Mouse (Mus musculus) forebrain, postnatal 0 days (tissue): ENCODE data around the gene Gm37240. TPM values are rescaled to one million over a fixed set of nuclear protein-coding genes. Genes with fewer than 3 reads are reported as not detected.

Source experiments
- ATAC-seq: fragments of 200-750 bp; cut with Nextera tagmentation; 2 replicates; pipeline ENCODE4 v1.8.0; 2017; ENCODE audit warnings: mild to moderate bottlenecking, moderate library complexity
- DNase-seq: peaks from one replicate; pipeline ENCODE4 v3.0.0-alpha.2; 2015
- H3K27ac ChIP-seq: fragments of 300-500 bp; sonication (generic); 2 replicates; pipeline ENCODE4 v1.5.1; 2014; ENCODE audit warnings: low read depth, mild to moderate bottlenecking, antibody characterized with exemption, low read length, moderate library complexity, mixed read lengths
- H3K27me3 ChIP-seq: fragments of 300-500 bp; sonication (generic); 2 replicates; pipeline ENCODE4 v1.6.1; 2014; ENCODE audit warnings: mild to moderate bottlenecking, low read length, mixed read lengths; ENCODE audit not compliant: insufficient read depth
- H3K36me3 ChIP-seq: fragments of 300-500 bp; sonication (generic); 2 replicates; pipeline ENCODE4 v1.6.1; 2014; ENCODE audit warnings: mild to moderate bottlenecking, moderate library complexity; ENCODE audit not compliant: insufficient read depth
- H3K4me1 ChIP-seq: fragments of 300-500 bp; sonication (generic); 2 replicates; pipeline ENCODE4 v1.6.1; 2014; ENCODE audit warnings: antibody characterized with exemption; ENCODE audit not compliant: insufficient read depth
- H3K4me2 ChIP-seq: fragments of 300-500 bp; sonication (generic); 2 replicates; pipeline ENCODE4 v1.6.1; 2014; ENCODE audit warnings: low read depth, mild to moderate bottlenecking, moderate library complexity
- H3K4me3 ChIP-seq: fragments of 300-500 bp; sonication (generic); 2 replicates; pipeline ENCODE4 v1.5.1; 2014; ENCODE audit warnings: low read depth, low read length, mixed read lengths
- H3K9ac ChIP-seq: fragments of 300-500 bp; sonication (generic); 2 replicates; pipeline ENCODE4 v1.6.1; 2014; ENCODE audit warnings: mild to moderate bottlenecking
- H3K9me3 ChIP-seq: fragments of 300-500 bp; sonication (generic); 2 replicates; pipeline ENCODE4 v1.6.1; 2016; ENCODE audit warnings: low read length
- CTCF ChIP-seq: sonication (generic); IDR thresholded peaks from 2 replicates; pipeline ENCODE4 v1.5.1; 2016; ENCODE audit warnings: antibody characterized with exemption, control low read depth, low read depth
- WGBS: fragments of 180-500 bp; shearing (Covaris S2); extraction: QIAGEN DNeasy Blood & Tissue Kit; methylation state at CpG from one replicate; pipeline ENCODE4 v1.1.7; 2014; 5-methylcytosine and 5-hydroxymethylcytosine counted together
- polyA plus RNA-seq: library from polyadenylated mRNA; unstranded; fragments of >200 nt; fragmentation: Nextera tagmentation; extraction: Ambion mirVana; gene quantifications from 2 replicates; pipeline ENCODE4 v1.2.1, GENCODE M21; 2015
- total RNA-seq: library from RNA; depleted of rRNA; stranded (reverse); fragments of >200 nt; gene quantifications from 2 replicates; pipeline ENCODE4 v1.2.3, GENCODE M21; 2014

Gene Gm37240
- total and polyA plus RNA-seq, 2 experiments from 2014 or later: 0.67 to 1.2 TPM

GRCm38 (mm10) chr3:84836029-84836428, 1051.3 kb downstream of the Gm37240 start:
- WGBS: 79% methylated on average over 5 of the region's 5 CpGs
- H3K4me2 ChIP-seq: no peak overlapping the region

GRCm38 (mm10) chr3:84829366-84829765, 1058.0 kb downstream of the Gm37240 start:
- DNase-seq: no peak
- Histone ChIP-seq H3K27ac (no peak overlapping the region), H3K4me2 (no peak overlapping the region), H3K9me3 (no peaks in the 10 kb centered on the region), H3K9ac (no peak overlapping the region), H3K27me3 (no peaks in the 10 kb centered on the region), H3K36me3 (no peaks in the 10 kb centered on the region), H3K4me1 (no peaks in the 10 kb centered on the region), H3K4me3 (no peak overlapping the region)
- TF ChIP-seq CTCF: no peak
- no peak for ATAC-seq
- 65% methylated on average over 1 of the region's 1 CpGs for WGBS

More at GRCm38 (mm10) chr3:84836029-84836428, 1051.3 kb downstream of the Gm37240 start:
- no peak overlapping the region for H3K4me3 ChIP-seq
- no peak for ATAC-seq
- no peak for TF ChIP-seq CTCF
- H3K27ac ChIP-seq: no peak overlapping the region
- H3K9me3 ChIP-seq: no peaks in the 10 kb centered on the region
- no peaks in the 10 kb centered on the region for H3K4me1 ChIP-seq
- H3K9ac ChIP-seq: no peak overlapping the region
- DNase-seq: no peak
- no peaks in the 10 kb centered on the region for H3K27me3 ChIP-seq
- no peaks in the 10 kb centered on the region for H3K36me3 ChIP-seq

GRCm38 (mm10) chr3:84827617-84828016, 1059.7 kb downstream of the Gm37240 start:
- Histone ChIP-seq H3K9ac (no peak overlapping the region), H3K27ac (no peak overlapping the region), H3K36me3 (no peaks in the 10 kb centered on the region), H3K4me3 (no peak overlapping the region), H3K4me1 (no peaks in the 10 kb centered on the region), H3K4me2 (no peak overlapping the region), H3K9me3 (no peaks in the 10 kb centered on the region), H3K27me3 (no peaks in the 10 kb centered on the region)
- DNase-seq (no peak), ATAC-seq (no peak)
- no peak for TF ChIP-seq CTCF
- 89% methylated on average over 4 of the region's 4 CpGs for WGBS

- DNase-seq (no peak), ATAC-seq (no peak)
- H3K36me3 ChIP-seq: no peaks in the 10 kb centered on the region
- no peak overlapping the region for H3K4me3 ChIP-seq
- no peak overlapping the region for H3K4me2 ChIP-seq
- WGBS: 63% methylated on average over 3 of the region's 3 CpGs
- no peaks in the 10 kb centered on the region for H3K9me3 ChIP-seq
- no peak overlapping the region for H3K27ac ChIP-seq
- no peaks in the 10 kb centered on the region for H3K4me1 ChIP-seq
- no peak for TF ChIP-seq CTCF
- no peaks in the 10 kb centered on the region for H3K27me3 ChIP-seq
- H3K9ac ChIP-seq: no peak overlapping the region
Measured at GRCm38 (mm10) chr3:84826938-84827337, 1060.4 kb downstream of the Gm37240 start.

- no peaks in the 10 kb centered on the region for H3K4me1 ChIP-seq
- H3K9me3 ChIP-seq: no peaks in the 10 kb centered on the region
- ATAC-seq: no peak
- no peak overlapping the region for H3K9ac ChIP-seq
- DNase-seq: no peak
- TF ChIP-seq CTCF: no peak
- no peak overlapping the region for H3K27ac ChIP-seq
- no peak overlapping the region for H3K4me2 ChIP-seq
- H3K4me3 ChIP-seq: no peak overlapping the region
- no peaks in the 10 kb centered on the region for H3K27me3 ChIP-seq
- WGBS: 49% methylated on average over 3 of the region's 3 CpGs
- H3K36me3 ChIP-seq: no peaks in the 10 kb centered on the region
Measured at GRCm38 (mm10) chr3:84826405-84826804, 1060.9 kb downstream of the Gm37240 start.

GRCm38 (mm10) chr3:84825990-84826389, 1061.3 kb downstream of the Gm37240 start:
- no peaks in the 10 kb centered on the region for H3K9me3 ChIP-seq
- no peak overlapping the region for H3K4me2 ChIP-seq
- H3K4me3 ChIP-seq: no peak overlapping the region
- WGBS: 71% methylated on average over 5 of the region's 5 CpGs
- no peak for DNase-seq
- no peak for TF ChIP-seq CTCF
- ATAC-seq: no peak
- H3K9ac ChIP-seq: no peak overlapping the region
- no peaks in the 10 kb centered on the region for H3K36me3 ChIP-seq
- H3K27me3 ChIP-seq: no peaks in the 10 kb centered on the region
- no peak overlapping the region for H3K27ac ChIP-seq
- H3K4me1 ChIP-seq: no peaks in the 10 kb centered on the region

- H3K27me3 ChIP-seq: no peaks in the 10 kb centered on the region
- TF ChIP-seq CTCF: no peak
- no peak overlapping the region for H3K4me3 ChIP-seq
- H3K4me1 ChIP-seq: peaks cover 6% of the 10 kb centered on the region; the same call in 1 of the 2 replicates
- ATAC-seq: no peak
- no peaks in the 10 kb centered on the region for H3K36me3 ChIP-seq
- H3K27ac ChIP-seq: no peak overlapping the region
- no peak overlapping the region for H3K4me2 ChIP-seq
- WGBS: 40% methylated on average over 2 of the region's 2 CpGs
- no peak for DNase-seq
- no peaks in the 10 kb centered on the region for H3K9me3 ChIP-seq
- no peak overlapping the region for H3K9ac ChIP-seq
Measured at GRCm38 (mm10) chr3:84820654-84821201, 1066.6 kb downstream of the Gm37240 start.
